Mouse (Mus musculus) intestine, embryonic 16.5 days (tissue): ENCODE results near the gene B020031M17Rik. TPM values are rescaled to one million over a fixed set of nuclear protein-coding genes. Genes with fewer than 3 reads are reported as not detected.
"Not testable (repeated sequence)": the region's sequence is repeated elsewhere in the genome, so short reads cannot be mapped to it uniquely, and the experiment has no call there.

Experiments
- ATAC-seq: fragments of 200-750 bp; cut with Nextera tagmentation; 2 replicates; pipeline ENCODE4 v1.8.0; 2017; ENCODE audit warnings: moderate TSS enrichment, moderate library complexity
- H3K27ac ChIP-seq: fragments of 300-500 bp; sonication (generic); 2 replicates; pipeline ENCODE4 v1.5.1; 2014; ENCODE audit warnings: mild to moderate bottlenecking, low read length
- H3K27me3 ChIP-seq: fragments of 300-500 bp; sonication (generic); replicated peaks from 2 replicates; pipeline ENCODE4 v1.6.1; 2014; ENCODE audit warnings: low read length, control low read depth, mixed read lengths; ENCODE audit not compliant: control insufficient read depth, insufficient read depth
- H3K36me3 ChIP-seq: fragments of 300-500 bp; sonication (generic); 2 replicates; pipeline ENCODE4 v1.6.1; 2014; ENCODE audit warnings: low read length, control low read depth; ENCODE audit not compliant: control insufficient read depth, insufficient read depth
- H3K4me1 ChIP-seq: fragments of 300-500 bp; sonication (generic); 2 replicates; pipeline ENCODE4 v1.6.1; 2014; ENCODE audit warnings: low read length, control low read depth, mixed read lengths; ENCODE audit not compliant: control insufficient read depth, insufficient read depth
- H3K4me2 ChIP-seq: fragments of 300-500 bp; sonication (generic); 2 replicates; pipeline ENCODE4 v1.6.1; 2014; ENCODE audit warnings: low read depth, low read length, control low read depth
- H3K4me3 ChIP-seq: fragments of 300-500 bp; sonication (generic); 2 replicates; pipeline ENCODE4 v1.5.1; 2014; ENCODE audit warnings: mild to moderate bottlenecking, low read length
- H3K9ac ChIP-seq: fragments of 300-500 bp; sonication (generic); 2 replicates; pipeline ENCODE4 v1.6.1; 2014; ENCODE audit warnings: low read depth, low read length
- H3K9me3 ChIP-seq: fragments of 300-500 bp; sonication (generic); 2 replicates; pipeline ENCODE4 v1.6.1; 2016; ENCODE audit warnings: low read length, control low read depth; ENCODE audit not compliant: control insufficient read depth
- WGBS: fragments of 180-500 bp; shearing (Covaris S2); extraction: QIAGEN DNeasy Blood & Tissue Kit; methylation state at CpG from one replicate; pipeline ENCODE4 v1.1.7; 2014; 5-methylcytosine and 5-hydroxymethylcytosine counted together
- polyA plus RNA-seq: library from polyadenylated mRNA; unstranded; fragments of >200 nt; fragmentation: Nextera tagmentation; extraction: Ambion mirVana; gene quantifications from 2 replicates; pipeline ENCODE4 v1.2.1, GENCODE M21; 2015

The B020031M17Rik gene
- polyA plus RNA-seq: not detected in 2 replicates

DNA sequence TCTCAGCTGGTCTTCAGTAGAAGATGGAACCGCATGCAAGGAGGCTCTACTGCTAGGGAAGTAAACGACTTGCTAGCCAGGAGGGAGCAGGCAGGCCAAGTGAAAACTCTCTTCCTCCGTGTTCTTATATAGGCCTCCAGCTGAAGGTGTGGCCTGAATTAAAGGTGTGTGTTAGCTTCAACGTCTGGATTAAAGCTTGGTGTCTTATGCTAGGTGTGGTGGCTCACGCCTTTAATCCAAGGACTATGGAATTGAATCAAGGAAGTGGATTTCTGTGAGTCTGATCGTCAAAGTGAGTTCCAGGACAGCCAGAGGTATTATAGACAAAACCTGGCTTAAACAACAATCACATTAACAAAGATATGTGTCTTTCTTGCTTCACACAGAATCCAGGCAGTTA lies at the start of gene B020031M17Rik:
TSS of gene B020031M17Rik (minus strand) at position 101 of the 400 bp plus-strand sequence.
- H3K4me1 ChIP-seq, H3K9ac ChIP-seq, H3K4me3 ChIP-seq, H3K36me3 ChIP-seq, H3K9me3 ChIP-seq, H3K4me2 ChIP-seq, H3K27ac ChIP-seq, ATAC-seq, H3K27me3 ChIP-seq: not testable (repeated sequence)
- WGBS: 74% methylated on average over 3 of the region's 6 CpGs

DNA sequence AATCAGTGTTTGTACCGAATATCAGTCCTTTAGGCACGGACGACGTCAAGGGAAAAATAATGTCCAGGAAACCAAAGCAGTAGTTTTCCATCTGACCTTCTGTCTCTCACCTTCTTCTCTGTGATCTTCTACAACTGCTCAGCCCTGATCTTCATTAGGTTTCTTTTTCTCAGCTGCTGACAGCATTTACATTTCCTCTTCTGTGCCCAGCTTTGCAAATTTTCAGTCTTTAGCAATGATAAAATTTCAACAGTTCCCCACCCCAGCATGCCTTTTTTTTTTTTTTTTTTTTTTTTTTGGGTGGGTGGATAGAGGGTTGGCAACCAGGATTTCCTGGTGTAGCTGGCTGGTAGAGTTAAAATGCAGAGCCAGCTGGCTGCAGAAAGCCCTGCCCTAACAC lies 48.6 kb upstream of the B020031M17Rik start:
- not testable (repeated sequence) for H3K27me3 ChIP-seq, H3K27ac ChIP-seq, H3K4me1 ChIP-seq, H3K4me3 ChIP-seq, H3K36me3 ChIP-seq, H3K9ac ChIP-seq, H3K4me2 ChIP-seq, H3K9me3 ChIP-seq, ATAC-seq
- no CpG with 5 or more reads among the region's 4 CpGs for WGBS

DNA sequence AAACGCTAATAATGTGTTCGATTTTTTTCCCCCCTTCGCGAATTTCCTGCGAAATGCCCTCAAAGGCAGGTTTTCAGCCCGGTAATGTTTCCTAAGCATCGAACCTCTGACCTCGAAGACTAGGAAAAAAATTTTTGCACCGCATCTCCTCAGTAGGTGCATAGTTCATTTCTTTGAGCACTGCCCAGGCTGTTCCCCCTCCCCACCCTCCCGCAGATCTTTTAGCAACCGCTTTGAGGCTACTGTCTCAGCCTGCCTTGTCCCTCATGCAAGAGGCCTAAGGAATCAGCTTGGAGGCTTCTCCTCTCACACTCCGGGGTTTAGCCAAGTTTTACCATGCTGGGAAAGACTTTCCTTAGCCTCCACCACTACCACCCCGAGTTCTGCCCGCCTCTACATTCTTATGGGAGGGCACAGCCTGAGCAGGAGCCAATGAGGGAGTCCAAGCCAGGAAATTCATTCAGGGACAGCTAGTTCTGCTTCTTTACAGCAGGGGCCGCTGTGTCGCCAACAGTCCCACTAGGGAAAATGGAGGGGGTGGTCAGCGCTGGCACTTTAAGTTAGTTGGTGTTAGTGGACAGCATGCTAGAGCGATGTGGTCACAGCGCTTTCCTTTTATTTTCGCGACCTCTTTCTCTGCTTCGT lies 48.0 kb upstream of the B020031M17Rik start:
- not testable (repeated sequence) for H3K9me3 ChIP-seq, H3K4me1 ChIP-seq, H3K27ac ChIP-seq, H3K27me3 ChIP-seq, H3K4me2 ChIP-seq, H3K4me3 ChIP-seq, H3K36me3 ChIP-seq, H3K9ac ChIP-seq
- ATAC-seq: 0 out of 2 replicates have a peak, but pooled peaks have one; percentile 48
- no CpG with 5 or more reads among the region's 22 CpGs for WGBS

DNA sequence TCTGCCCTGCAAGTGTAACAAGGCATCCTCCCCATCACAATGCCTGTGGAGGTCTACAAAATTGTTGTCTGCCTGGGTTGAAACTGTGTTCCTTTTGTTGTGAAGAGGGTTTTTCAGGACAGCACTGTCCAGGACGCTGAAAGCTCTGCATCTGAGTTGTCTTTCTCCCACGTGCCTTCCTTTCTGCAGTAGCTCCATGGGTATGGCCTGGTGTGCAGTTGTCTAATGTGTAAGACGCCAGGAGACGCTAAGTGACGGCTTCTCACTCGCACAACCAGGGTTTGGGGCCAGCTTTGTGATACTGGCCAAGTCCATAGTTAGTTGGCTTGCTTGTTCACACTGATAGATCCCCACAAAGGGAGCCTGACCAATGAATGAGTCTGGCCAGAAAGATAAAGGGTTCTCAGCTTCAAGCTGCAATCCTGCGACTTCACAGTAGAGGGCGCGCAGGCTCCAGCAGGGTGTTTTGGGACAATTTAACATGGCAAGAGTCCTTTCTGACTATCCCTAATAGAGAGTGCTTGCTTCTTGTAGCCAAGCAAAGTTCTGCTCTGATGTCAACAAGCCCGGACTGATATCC lies 41.4 kb upstream of the B020031M17Rik start:
- H3K4me1 ChIP-seq, H3K36me3 ChIP-seq, H3K9ac ChIP-seq, H3K9me3 ChIP-seq, H3K27me3 ChIP-seq, H3K27ac ChIP-seq, ATAC-seq, H3K4me3 ChIP-seq, H3K4me2 ChIP-seq: not testable (repeated sequence)
- no CpG with 5 or more reads among the region's 10 CpGs for WGBS

DNA sequence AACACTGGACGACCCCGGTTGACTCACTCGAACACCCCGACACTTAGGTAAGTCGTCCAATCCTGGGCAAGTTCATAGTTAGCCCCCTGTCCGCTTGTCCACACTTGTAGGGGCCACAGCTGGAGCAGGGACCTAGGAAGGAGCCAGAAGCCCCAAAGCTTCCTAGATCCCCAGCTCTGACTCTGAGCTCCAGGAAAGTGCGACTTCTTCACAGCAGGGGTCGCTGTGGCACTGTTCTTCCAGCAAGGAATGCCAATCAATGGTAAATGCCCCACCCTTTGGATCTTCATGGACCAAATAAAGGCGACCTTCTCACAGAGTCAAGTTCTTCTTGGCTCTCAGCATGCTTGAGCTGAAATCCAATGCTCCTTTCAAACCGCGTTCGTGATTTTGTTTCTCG lies 40.7 kb upstream of the B020031M17Rik start:
- ATAC-seq, H3K27ac ChIP-seq, H3K9me3 ChIP-seq, H3K9ac ChIP-seq, H3K36me3 ChIP-seq, H3K27me3 ChIP-seq, H3K4me3 ChIP-seq, H3K4me2 ChIP-seq, H3K4me1 ChIP-seq: not testable (repeated sequence)
- no CpG with 5 or more reads among the region's 13 CpGs for WGBS

DNA sequence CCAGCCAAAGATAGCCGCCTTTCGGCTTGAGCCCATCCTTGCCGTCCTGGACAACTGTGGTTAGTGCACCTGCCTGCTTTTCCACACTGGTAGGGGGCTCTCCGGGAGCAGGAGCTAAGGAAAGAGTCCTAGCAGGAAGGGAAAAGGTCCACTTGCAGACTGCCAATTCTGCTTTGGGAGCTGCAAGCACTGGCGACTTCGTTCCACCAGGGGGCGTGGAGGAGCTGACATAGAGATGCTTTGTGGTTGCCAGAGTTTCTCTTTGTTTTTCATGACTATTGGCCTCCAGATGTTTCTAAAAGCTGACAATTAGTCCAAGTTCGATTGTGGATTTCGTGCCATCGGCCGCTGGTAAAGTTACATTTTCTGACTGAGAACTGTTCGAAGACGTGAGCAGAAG lies 18.6 kb upstream of the B020031M17Rik start:
- ATAC-seq, H3K9ac ChIP-seq, H3K9me3 ChIP-seq, H3K4me1 ChIP-seq, H3K4me3 ChIP-seq, H3K4me2 ChIP-seq, H3K36me3 ChIP-seq, H3K27me3 ChIP-seq, H3K27ac ChIP-seq: not testable (repeated sequence)
- no CpG with 5 or more reads among the region's 13 CpGs for WGBS

DNA sequence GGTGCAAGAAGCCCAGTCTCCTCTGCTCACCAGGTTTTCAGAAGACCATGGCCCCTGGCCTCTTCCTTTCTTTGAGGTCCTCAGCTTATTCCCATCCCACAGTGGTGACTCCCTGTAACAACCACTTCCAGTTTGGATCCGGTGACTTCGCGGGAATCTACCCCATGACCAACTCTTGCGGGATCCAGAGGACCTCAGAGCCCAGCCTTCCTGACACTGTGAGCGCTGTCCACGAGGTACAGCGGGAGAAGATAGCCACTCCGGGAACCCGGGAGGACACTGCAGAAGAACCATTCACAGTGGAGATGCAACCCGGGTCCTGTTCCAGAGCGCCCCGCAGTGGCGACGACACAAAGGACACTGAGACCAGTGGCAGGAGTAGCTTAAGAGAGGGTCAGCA lies 17.6 kb upstream of the B020031M17Rik start:
- not testable (repeated sequence) for H3K27me3 ChIP-seq, H3K27ac ChIP-seq, ATAC-seq, H3K4me2 ChIP-seq, H3K4me1 ChIP-seq, H3K9ac ChIP-seq, H3K4me3 ChIP-seq, H3K9me3 ChIP-seq, H3K36me3 ChIP-seq
- no CpG with 5 or more reads among the region's 14 CpGs for WGBS

DNA sequence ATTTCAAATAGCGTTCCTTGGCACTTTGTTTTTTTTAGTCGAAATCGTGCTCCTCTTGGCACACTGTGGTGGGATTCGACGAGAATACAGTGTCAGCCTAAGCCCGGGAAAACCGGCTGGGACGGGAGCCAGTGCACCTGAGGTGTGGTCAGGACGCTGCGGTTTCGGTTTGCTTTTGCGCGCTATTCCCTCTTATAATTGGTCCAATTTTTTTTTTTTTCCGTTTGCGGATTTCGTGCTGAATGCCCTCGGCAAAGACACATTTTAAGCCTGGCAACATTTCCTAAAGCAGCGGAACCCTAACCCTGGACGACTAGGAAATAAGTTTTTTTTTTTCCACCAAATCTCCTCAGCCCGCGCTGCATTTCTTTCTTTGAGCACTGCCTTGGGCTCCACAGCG lies 15.4 kb upstream of the B020031M17Rik start:
- not testable (repeated sequence) for H3K36me3 ChIP-seq, H3K9ac ChIP-seq, H3K27me3 ChIP-seq, H3K9me3 ChIP-seq, H3K4me1 ChIP-seq, H3K27ac ChIP-seq
- ATAC-seq: peak; percentile 78
- WGBS: under 1% methylated on average over 19 of the region's 22 CpGs
- Histone ChIP-seq H3K4me3 (peak overlapping the region; percentile 22), H3K4me2 (peak overlapping the region; percentile 37; the same call in 1 of the 2 replicates)

DNA sequence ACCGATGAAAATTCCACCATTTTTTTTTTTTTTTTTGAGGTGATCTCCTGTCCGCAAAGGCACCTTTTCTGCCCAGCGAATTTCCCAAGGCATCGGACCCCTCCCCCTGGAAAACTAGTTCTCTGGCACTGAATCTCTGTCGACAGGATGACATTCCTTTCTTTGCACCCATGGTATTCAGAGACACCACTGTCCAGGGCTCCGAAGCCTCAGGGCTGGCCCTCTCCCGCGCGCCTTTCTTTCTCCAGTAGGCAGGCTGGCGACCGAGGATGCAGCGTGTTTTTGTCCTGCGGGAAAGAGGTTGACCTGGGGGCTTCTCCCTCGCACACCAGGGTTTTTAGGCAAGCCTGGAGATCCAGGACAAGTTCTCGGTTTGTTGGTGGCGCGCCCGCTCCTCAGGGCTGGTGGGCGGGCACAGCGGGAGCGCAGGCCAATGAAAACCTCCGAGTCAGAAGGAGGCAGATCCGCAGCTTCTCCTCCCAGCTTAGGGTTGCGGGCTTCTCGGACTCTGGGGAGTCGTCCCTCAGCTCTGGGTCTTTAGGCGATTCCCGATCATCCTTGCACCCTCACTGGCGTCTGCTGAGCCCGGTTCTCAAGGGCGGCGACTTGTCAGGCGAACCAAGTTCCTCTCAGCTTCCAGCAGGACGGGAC lies 14.8 kb upstream of the B020031M17Rik start:
- not testable (repeated sequence) for H3K27me3 ChIP-seq, H3K36me3 ChIP-seq, H3K4me1 ChIP-seq, H3K9me3 ChIP-seq, H3K9ac ChIP-seq, H3K27ac ChIP-seq
- peak overlapping the region; percentile 22 for H3K4me3 ChIP-seq
- peak; percentile 83 for ATAC-seq
- peak overlapping the region; percentile 37; the same call in 1 of the 2 replicates for H3K4me2 ChIP-seq
- WGBS: 2% methylated on average over 15 of the region's 34 CpGs
